Mouse (Mus musculus) stomach, postnatal 0 days (tissue): ENCODE measurements at regions not wholly inside any gene's neighbourhood (a gene's known extent, or its start where the extent isn't known, plus 50 kb on each side); places are given as distances from the start of the nearest gene placed in this dataset.

Experiments used
- ATAC-seq: fragments of 200-750 bp; cut with Nextera tagmentation; 2 replicates; pipeline ENCODE4 v1.8.0; 2017; ENCODE audit not compliant: low FRiP score, low TSS enrichment
- DNase-seq: peaks from one replicate; pipeline ENCODE4 v3.0.0-alpha.2; 2016; ENCODE audit warnings: low spot score
- H3K27ac ChIP-seq: fragments of 300-500 bp; sonication (generic); replicated peaks from 2 replicates; pipeline ENCODE4 v1.5.1; 2014; ENCODE audit warnings: mild to moderate bottlenecking, control low read depth
- H3K27me3 ChIP-seq: fragments of 300-500 bp; sonication (generic); 2 replicates; pipeline ENCODE4 v1.6.1; 2014; ENCODE audit warnings: low read length; ENCODE audit not compliant: control insufficient read depth, insufficient read depth
- H3K36me3 ChIP-seq: fragments of 300-500 bp; sonication (generic); 2 replicates; pipeline ENCODE4 v1.6.1; 2014; ENCODE audit warnings: low read length, mixed read lengths; ENCODE audit not compliant: control insufficient read depth, insufficient read depth
- H3K4me1 ChIP-seq: fragments of 300-500 bp; sonication (generic); replicated peaks from 2 replicates; pipeline ENCODE4 v1.6.1; 2014; ENCODE audit warnings: antibody characterized with exemption; ENCODE audit not compliant: control insufficient read depth, insufficient read depth
- H3K4me2 ChIP-seq: fragments of 300-500 bp; sonication (generic); replicated peaks from 2 replicates; pipeline ENCODE4 v1.6.1; 2014; ENCODE audit warnings: low read depth, mild to moderate bottlenecking, control low read depth, moderate library complexity
- H3K4me3 ChIP-seq: fragments of 300-500 bp; sonication (generic); 2 replicates; pipeline ENCODE4 v1.5.1; 2014; ENCODE audit warnings: low read depth, low read length, control low read depth
- H3K9ac ChIP-seq: fragments of 300-500 bp; sonication (generic); 2 replicates; pipeline ENCODE4 v1.6.1; 2014; ENCODE audit warnings: mild to moderate bottlenecking, low read length, control low read depth, mixed read lengths
- H3K9me3 ChIP-seq: fragments of 300-500 bp; sonication (generic); 2 replicates; pipeline ENCODE4 v1.6.1; 2016; ENCODE audit warnings: low read length; ENCODE audit not compliant: control insufficient read depth
- CTCF ChIP-seq: IDR thresholded peaks from 2 replicates; pipeline ENCODE4 v1.5.1; 2016; ENCODE audit warnings: antibody characterized with exemption, low read depth, mild to moderate bottlenecking, moderate library complexity
- EP300 ChIP-seq: optimal IDR thresholded peaks from 2 replicates; pipeline ENCODE3; 2016; ENCODE audit warnings: antibody characterized with exemption
- WGBS: fragments of 180-500 bp; shearing (Covaris S2); extraction: QIAGEN DNeasy Blood & Tissue Kit; methylation state at CpG from one replicate; pipeline ENCODE4 v1.1.7; 2014; 5-methylcytosine and 5-hydroxymethylcytosine counted together

DNA sequence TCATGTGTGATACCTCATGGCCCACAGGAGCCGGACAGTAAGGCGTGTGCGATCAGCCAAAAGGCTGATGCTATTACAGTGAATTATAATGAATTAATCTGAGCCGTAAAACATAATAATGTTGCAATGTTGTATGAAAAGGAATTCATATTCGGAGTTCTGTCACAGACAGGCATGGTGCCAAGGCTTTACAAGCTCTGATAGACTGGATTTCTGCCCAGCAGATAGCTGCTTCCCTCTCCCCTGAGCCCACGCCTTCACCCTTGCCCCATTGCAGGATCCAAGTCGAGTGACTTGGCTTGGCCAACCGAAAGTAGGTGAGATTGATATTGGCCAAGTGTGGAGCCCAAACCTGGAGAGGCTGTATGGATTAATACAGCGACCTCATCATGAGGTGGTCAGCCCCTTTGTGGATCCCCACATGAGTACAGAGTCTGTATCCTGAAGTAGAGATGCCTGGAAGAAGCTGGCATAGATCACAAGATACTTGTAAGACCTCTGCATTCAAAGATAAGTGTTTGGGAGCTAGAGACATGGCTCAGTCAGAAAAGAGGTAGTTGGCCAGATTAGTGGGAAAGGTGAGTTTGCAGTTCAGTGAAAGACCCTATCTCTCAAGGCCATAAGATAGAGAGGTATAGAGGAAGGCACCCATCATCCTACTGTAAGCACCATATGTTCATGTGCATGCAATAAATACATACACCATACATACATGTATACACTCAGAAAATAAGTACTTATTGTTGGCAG, 73.7 kb downstream of the Chst1 start:
- ATAC-seq (no peak), DNase-seq (no peak)
- no peaks in the 10 kb centered on the region for H3K27me3 ChIP-seq
- H3K4me1 ChIP-seq, result no peaks in the 10 kb centered on the region
- H3K27ac ChIP-seq, result no peak overlapping the region
- no peak overlapping the region for H3K4me2 ChIP-seq
- no peak overlapping the region for H3K9ac ChIP-seq
- H3K36me3 ChIP-seq, result no peaks in the 10 kb centered on the region
- no peak for TF ChIP-seq CTCF
- no peak for TF ChIP-seq EP300
- no peaks in the 10 kb centered on the region for H3K9me3 ChIP-seq
- H3K4me3 ChIP-seq, result no peak overlapping the region
- WGBS, result 81% methylated on average over 9 of the region's 9 CpGs

DNA sequence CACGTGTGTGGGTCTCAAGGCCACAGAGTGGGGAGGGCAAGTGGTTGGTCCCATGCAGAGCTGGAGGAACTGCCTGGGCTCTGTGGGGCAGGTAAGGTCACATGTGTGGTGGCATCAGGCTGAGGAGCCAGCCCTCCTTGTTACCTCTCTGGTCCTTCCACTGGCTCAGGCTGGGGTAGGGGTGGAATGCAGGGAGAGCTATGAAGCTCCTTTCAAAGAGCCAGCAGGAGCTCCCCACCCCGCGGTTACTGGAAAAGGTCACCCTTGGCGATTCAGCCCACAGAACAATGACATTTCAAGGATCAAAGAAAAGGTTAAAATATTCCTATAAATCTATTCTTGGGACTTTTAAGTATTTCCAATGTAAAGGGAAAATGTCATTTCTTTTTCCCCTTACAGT, 74.4 kb downstream of the Chst1 start:
- H3K9me3 ChIP-seq, result no peaks in the 10 kb centered on the region
- no peaks in the 10 kb centered on the region for H3K36me3 ChIP-seq
- 41% methylated on average over 4 of the region's 4 CpGs for WGBS
- H3K4me3 ChIP-seq, result no peak overlapping the region
- no peak overlapping the region for H3K9ac ChIP-seq
- no peak for TF ChIP-seq CTCF
- no peak for TF ChIP-seq EP300
- ATAC-seq (no peak), DNase-seq (no peak)
- no peak overlapping the region for H3K27ac ChIP-seq
- no peak overlapping the region for H3K4me2 ChIP-seq
- H3K27me3 ChIP-seq, result no peaks in the 10 kb centered on the region
- H3K4me1 ChIP-seq, result no peaks in the 10 kb centered on the region

DNA sequence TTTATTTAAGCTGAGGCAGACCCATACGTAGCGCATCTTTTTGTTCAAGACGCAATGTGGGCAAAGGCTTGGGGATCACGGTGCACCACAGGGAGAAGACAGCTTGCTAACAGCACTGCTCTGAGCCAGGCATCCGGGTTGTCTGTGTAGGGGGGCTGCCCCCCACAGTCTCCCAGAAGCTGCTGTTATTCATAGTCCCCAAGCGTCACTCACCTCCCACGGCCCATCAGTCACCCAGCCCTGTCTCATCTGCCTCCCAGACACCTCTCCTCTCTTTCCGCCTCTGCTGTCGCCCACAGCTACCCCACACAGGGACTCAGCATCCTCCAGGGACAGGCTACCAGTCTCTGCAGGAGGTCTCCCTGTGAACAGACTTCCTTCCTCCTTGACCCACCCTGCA, 75.7 kb downstream of the Chst1 start:
- TF ChIP-seq EP300, result no peak
- TF ChIP-seq CTCF, result no peak
- DNase-seq (no peak), ATAC-seq (no peak)
- Histone ChIP-seq H3K4me2 (no peak overlapping the region), H3K4me3 (no peak overlapping the region), H3K4me1 (no peaks in the 10 kb centered on the region), H3K9me3 (no peaks in the 10 kb centered on the region), H3K36me3 (no peaks in the 10 kb centered on the region), H3K27ac (no peak overlapping the region), H3K9ac (no peak overlapping the region), H3K27me3 (no peaks in the 10 kb centered on the region)
- WGBS, result 47% methylated on average over 9 of the region's 9 CpGs

DNA sequence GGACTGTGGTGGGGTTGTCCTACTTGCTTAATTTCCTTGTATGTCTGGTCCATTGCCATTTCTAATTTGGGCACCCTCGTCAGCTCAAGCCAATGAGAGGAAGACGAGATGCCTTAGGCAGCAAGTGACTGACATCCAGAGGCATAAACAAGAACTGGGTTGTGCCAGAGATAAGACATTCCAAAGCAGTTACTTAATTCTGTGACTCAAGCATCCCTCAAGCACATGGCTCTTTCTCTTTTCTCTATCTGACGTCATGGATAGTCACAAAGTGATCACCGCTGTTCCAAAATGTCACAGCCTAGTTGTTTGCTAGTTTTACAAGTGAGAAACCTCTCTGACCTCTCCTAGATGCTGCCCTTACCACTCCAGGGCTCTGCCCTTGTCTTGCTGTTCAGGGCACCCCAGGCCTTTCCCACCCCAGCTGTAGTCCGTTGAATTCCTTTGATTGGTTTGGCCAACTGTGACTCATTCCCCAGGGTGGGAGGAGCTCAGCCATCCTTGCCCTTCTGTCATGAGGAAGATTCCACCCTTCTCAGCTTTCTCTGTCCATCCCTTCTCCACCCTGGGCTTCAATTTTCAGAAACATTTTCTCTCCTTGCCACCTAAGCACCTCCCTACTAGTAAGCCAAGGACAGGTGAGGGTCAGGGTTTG, 78.9 kb downstream of the Chst1 start:
- no peaks in the 10 kb centered on the region for H3K4me1 ChIP-seq
- no peaks in the 10 kb centered on the region for H3K9me3 ChIP-seq
- TF ChIP-seq EP300, result no peak
- no peak for TF ChIP-seq CTCF
- ATAC-seq (no peak), DNase-seq (no peak)
- no peak overlapping the region for H3K4me2 ChIP-seq
- H3K9ac ChIP-seq, result no peak overlapping the region
- no peaks in the 10 kb centered on the region for H3K36me3 ChIP-seq
- no peak overlapping the region for H3K27ac ChIP-seq
- no peaks in the 10 kb centered on the region for H3K27me3 ChIP-seq
- H3K4me3 ChIP-seq, result no peak overlapping the region
- WGBS, result 51% methylated on average over 5 of the region's 5 CpGs

DNA sequence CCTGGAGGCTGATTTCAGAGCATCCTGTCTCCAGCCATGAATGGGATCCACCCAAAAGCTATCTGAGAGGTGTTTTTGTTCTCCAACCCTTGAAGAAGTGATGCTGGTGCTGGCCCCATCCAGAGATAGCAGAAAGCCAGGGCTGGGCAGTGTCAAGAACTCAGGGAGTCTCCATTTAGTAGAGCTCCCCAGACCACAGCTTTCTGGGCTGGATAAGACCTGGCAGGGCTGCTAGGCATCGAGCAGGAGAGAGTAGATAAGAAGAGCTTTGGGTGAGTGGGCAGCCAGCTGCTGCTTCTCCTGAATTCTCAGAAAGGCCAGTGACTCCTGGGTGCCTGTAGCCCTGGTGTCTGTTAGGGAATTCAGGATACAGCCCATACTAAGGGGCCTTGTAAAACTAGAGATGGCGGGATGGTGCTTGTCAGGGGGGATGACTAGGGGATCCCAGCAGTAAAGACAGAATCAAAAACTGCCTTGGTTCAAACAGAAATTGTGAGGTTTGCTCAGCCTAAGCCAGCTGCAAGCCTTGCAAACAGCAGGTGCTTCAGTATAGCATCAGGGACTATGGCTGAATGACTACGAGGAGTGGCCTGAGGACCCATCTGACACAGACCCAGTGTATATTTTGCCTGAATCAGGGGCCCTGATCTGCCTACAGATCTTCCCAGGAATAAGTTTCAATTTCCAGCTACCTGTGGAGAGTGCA, 79.6 kb downstream of the Chst1 start:
- TF ChIP-seq EP300, result no peak
- no peak for TF ChIP-seq CTCF
- Histone ChIP-seq H3K9ac (no peak overlapping the region), H3K4me1 (no peaks in the 10 kb centered on the region), H3K9me3 (no peaks in the 10 kb centered on the region), H3K36me3 (no peaks in the 10 kb centered on the region), H3K27ac (no peak overlapping the region), H3K4me2 (no peak overlapping the region), H3K4me3 (no peak overlapping the region), H3K27me3 (no peaks in the 10 kb centered on the region)
- no peak for ATAC-seq
- 66% methylated on average over 3 of the region's 3 CpGs for WGBS
- DNase-seq, result no peak

DNA sequence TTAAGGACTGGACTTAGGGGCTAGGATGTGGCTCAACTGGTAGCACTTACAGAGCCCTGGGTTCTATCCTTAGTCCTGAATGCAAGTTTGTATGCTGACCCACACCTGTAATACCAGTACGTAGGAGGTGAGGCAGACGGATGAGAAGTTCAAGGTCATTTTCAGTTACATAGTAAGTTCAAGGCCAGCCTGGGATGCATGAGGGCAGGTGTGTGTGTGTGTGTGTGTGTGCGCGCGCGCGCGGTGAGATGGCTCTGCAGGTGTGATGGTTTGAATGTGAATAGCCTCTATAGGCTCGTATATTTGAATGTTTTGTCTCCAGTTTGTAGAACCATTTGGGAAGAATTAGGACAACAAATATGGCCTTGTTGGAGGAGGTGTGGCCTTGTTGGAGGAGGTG, 82.7 kb downstream of the Chst1 start:
- Histone ChIP-seq H3K4me3 (no peak overlapping the region), H3K9me3 (no peaks in the 10 kb centered on the region), H3K9ac (no peak overlapping the region), H3K27me3 (no peaks in the 10 kb centered on the region), H3K36me3 (no peaks in the 10 kb centered on the region), H3K27ac (no peak overlapping the region), H3K4me1 (no peaks in the 10 kb centered on the region), H3K4me2 (no peak overlapping the region)
- DNase-seq (no peak), ATAC-seq (no peak)
- WGBS, result 95% methylated on average over 9 of the region's 9 CpGs
- TF ChIP-seq EP300, result no peak
- no peak for TF ChIP-seq CTCF
